In genomic region chr19:37957256-37957655, GRCm38 (mm10) we compare ENCODE assay signal across 11 mouse cellular contexts.
DNase-seq lines count a peak whose midpoint lies in the region; ATAC-seq lines count a peak whose summit lies in the region.
"Had no signal": no experiment of that assay in that cellular context is flagged by ENCODE, and none has a peak within 500 bp of the region (broad histone marks: within the 10 kb centered on the region; RNA-seq: fewer than 3 reads in every experiment).

No protein-coding gene starts in this region.

- intact Hi-C loops in heart, postnatal 10 days (cut with DNase I) = loop anchor here (5.0 kb wide), 2 partner anchors 245 to 395 kb away; no protein-coding TSS in a partner anchor
- intact Hi-C loops in left cerebral cortex, postnatal 14 days (cut with DNase I) = loop anchor here (5.0 to 10.0 kb wide), 2 partner anchors 240 to 398 kb away; no protein-coding TSS in a partner anchor

- H3K36me3 ChIP-seq in hindbrain, embryonic 14.5 days (replicated peaks; ENCODE audit: control insufficient read depth, insufficient read depth) = no peaks in the 10 kb centered on the region
- H3K36me3 ChIP-seq in midbrain, embryonic 10.5 days = no peaks in the 10 kb centered on the region

- H3K27me3 ChIP-seq in hindbrain, embryonic 14.5 days (ENCODE audit: control insufficient read depth, insufficient read depth, low read length) = no peaks in the 10 kb centered on the region
- H3K27me3 ChIP-seq in midbrain, embryonic 10.5 days (ENCODE audit: low read depth, poor library complexity, severe bottlenecking) = no peaks in the 10 kb centered on the region

- WGBS in hindbrain, embryonic 14.5 days = 82% methylated on average over 7 of the region's 7 CpGs
- WGBS in midbrain, embryonic 10.5 days = 84% methylated on average over 7 of the region's 7 CpGs

- DNase-seq in testis, postnatal 14 days (ENCODE audit: low spot score) = peak; percentile 30
- DNase-seq in testis, postnatal 10 days (ENCODE audit: low spot score) = no peak
- DNase-seq in fibroblast of lung, adult 2 months (ENCODE audit: low read depth) = peak; percentile 23
- peak; percentile 69 to 72 for DNase-seq in heart, postnatal 10 days
- DNase-seq in hindbrain, embryonic 14.5 days (ENCODE audit: low spot score) = no peak
- DNase-seq in midbrain, embryonic 10.5 days (ENCODE audit: low spot score) = no peak
- DNase-seq in left cerebral cortex, postnatal 14 days (ENCODE audit: low spot score in 2 of 2) = no peak
- DNase-seq: cerebellum, adult 18-20 months; thymus, adult 2 months had no signal

- H3K4me2 ChIP-seq in hindbrain, embryonic 14.5 days (replicated peaks) = no peak overlapping the region

- peak; percentile 38 for ATAC-seq in megakaryocyte progenitor cell, adult 5-6 weeks (replicated peaks; ENCODE audit: poor library complexity)
- no peak for ATAC-seq in hindbrain, embryonic 14.5 days (ENCODE audit: low FRiP score)

- no peaks in the 10 kb centered on the region for H3K9me3 ChIP-seq in hindbrain, embryonic 14.5 days (ENCODE audit: control insufficient read depth, low read length)
- no peaks in the 10 kb centered on the region for H3K9me3 ChIP-seq in midbrain, embryonic 10.5 days (replicated peaks)

- no peaks in the 10 kb centered on the region for H3K4me1 ChIP-seq in hindbrain, embryonic 14.5 days (replicated peaks; ENCODE audit: control insufficient read depth, insufficient read depth, low read length)
- peaks cover 2% of the 10 kb centered on the region for H3K4me1 ChIP-seq in midbrain, embryonic 10.5 days

- H3K27ac ChIP-seq in hindbrain, embryonic 14.5 days = no peak overlapping the region
- H3K27ac ChIP-seq in midbrain, embryonic 10.5 days (replicated peaks) = no peak overlapping the region
- H3K27ac ChIP-seq: liver, embryonic 14.5 days had no signal

- H3K4me3 ChIP-seq in hindbrain, embryonic 14.5 days (replicated peaks; ENCODE audit: low read length) = no peak overlapping the region
- H3K4me3 ChIP-seq in midbrain, embryonic 10.5 days = no peak overlapping the region

- no peak overlapping the region for H3K9ac ChIP-seq in hindbrain, embryonic 14.5 days
- H3K9ac ChIP-seq: liver, embryonic 14.5 days had no signal

Comparison
In these comparisons a context has a peak if more than half of its experiments do, and no peak if none do; other contexts are left out.
1. DNase-seq: peak in testis, postnatal 14 days (single experiment), fibroblast of lung, adult 2 months (single experiment) and heart, postnatal 10 days (2 of 2); none in testis, postnatal 10 days (single experiment), hindbrain, embryonic 14.5 days (single experiment), midbrain, embryonic 10.5 days (single experiment) and left cerebral cortex, postnatal 14 days (0 of 2).